Mouse (Mus musculus) ovary, postnatal 36 days (tissue): ENCODE data around the gene Nphs2.
"Not testable (repeated sequence)": the region's sequence is repeated elsewhere in the genome, so short reads cannot be mapped to it uniquely, and the experiment has no call there.

Experiments used
- DNase-seq: peaks from one replicate; pipeline ENCODE4 v3.0.0; 2022; ENCODE audit warnings: low spot score, mixed read lengths

The Nphs2 gene

DNA sequence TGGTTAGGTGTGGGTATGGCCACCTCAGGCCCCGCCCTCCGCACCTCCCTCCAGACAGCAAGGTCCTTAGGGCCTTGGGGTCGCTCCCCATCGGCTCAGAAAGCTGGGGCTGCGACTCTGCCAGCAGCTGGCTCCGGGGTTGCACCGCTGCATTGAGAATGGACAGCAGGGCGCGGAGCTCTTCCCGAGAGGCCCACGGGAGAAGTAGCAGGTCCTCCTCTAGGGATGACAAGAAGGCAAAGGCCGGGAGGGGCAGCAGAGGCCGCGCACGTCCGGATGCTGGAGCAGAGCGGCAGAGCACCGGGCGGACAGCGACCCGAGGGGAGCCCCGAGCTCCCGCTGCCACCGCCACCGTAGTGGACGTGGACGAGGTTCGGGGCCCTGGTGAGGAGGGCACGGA lies at the start of gene Nphs2:
Gene Nphs2 (plus strand): TSS at position 98 of the 400 bp plus-strand sequence.
- peak; percentile 40 for DNase-seq

DNA sequence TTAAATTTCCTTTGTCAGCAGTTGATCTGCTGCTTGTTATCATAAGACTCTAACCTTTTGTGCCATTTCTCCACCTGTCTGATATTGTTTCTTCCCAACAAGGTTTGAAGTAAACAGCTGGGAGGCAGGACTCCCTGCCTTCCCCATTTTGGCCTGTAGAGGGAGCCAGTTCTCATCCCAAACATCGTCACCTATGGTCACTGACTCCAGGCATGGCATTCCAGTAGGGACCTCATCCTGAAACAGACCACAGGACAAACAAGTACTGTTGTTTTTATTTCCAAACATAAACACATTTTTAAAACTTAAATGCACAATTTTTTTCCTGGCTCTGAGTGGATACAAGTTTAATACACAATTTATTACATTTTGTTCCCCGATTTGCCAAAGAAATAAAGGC lies 47.2 kb upstream of the Nphs2 start:
- peak; percentile 62 for DNase-seq

DNA sequence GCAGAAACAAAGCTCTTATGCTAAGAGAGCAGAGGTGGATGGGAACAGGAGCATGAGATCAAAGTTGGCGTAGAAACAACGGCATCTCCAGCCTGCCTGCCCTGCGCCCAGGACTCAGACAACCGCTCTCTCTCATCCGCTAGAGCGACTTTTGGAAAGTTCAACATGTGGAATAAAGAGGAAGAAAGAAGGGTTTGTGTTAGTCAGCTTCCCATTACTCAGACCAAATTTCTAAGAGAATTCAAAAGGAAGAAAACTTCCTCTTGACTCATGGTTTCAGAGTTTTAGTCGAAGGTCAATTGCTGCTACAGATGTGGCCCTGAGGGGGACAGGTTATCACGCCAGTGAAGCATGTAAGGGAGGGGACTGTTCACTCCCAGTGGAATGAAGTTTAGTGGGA lies 46.6 kb upstream of the Nphs2 start:
- DNase-seq, result no peak

DNA sequence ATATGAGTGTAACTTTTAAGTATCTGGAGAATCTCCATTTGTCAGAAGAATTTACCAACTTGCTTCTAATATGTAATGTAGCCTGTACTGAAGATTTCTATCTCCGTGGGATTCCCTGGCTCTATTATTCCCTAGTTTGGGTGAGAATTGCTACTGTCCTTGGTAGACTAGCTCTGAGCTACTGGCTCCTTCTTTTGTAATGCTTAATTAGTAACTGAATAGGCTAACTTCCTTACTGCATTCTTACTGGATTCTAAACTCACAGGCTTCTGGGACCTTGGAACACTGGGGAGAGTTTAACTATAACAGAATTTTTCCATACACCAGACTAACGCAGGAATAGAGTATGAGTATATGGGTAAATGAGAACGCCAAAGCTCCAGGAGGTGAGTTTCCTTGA lies 42.0 kb upstream of the Nphs2 start:
- DNase-seq, result not testable (repeated sequence)

DNA sequence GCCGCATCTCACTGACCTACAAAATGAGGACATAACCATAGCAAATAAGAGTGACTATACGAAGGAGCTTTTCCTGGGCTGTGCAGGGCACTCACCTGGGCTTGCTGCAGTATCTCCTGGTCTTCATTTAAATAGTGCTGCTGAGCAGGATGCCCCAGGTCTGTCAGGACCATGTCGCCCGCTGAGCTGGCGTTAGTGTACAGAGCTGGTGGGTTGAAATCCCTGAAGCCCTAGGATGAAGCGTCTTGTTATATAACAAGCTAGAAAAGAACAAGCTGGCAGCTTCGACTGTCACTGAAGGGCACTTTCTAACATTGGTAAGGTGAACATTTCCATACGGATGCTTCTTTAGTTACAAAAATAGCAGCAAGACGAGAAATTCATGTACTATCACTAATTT lies 40.1 kb upstream of the Nphs2 start:
- peak; percentile 30 for DNase-seq

DNA sequence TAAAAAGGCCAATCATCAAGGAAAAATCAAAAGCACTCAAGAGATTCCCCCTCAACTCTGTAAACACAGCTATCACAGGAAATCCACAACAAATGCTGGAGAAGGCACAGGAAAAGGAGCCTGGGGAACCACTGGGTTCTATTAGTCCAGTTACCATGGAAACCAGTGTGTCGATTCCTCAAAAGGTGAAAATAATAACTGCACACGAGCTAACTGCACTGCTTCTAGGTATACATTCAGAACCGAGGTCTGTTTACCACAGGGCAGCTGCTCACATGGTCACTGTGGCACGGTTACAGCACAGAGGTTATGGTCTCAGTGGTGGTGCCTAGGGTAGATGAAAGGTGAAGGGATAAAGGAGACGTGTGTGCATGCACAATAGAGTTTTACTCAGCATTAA lies 38.9 kb upstream of the Nphs2 start:
- no peak for DNase-seq

DNA sequence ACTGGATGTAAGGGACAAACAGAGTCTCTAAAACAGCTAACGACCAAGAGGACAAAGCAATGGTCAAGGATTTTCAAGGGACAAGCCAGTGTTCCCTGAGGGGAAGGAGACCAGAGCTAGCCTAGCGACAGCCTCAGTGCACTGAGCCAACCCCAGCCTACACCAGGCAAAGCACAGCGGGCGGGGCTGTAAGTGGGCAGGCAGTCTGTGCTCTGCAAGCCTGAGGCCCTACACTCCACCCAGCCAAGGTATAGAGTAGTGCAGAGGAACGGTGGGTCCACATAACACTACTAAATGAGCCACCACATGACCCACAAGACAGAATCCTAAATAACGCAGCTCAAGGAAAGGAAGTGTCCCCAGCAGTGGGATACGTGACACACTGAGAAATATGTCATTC lies 36.9 kb upstream of the Nphs2 start:
- DNase-seq, result no peak

DNA sequence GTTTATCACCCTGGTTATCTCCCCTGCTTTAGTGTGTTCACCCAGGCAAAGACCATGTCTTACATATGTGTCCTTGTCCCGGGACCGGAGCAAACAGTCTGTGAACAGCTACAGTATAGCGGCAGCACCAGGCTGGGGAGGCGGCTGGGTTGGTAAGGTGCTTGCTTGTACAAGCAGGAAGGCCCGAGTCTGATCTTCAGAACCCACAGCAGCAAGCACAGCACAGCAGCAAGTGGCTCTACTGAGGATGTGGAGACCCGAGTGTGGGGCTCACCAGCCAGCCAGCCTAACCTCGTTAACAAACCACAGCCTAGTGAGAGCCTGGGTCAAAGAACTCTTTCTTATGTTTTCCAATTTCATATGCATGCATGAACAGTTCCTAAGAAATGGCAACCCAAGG lies 30.4 kb upstream of the Nphs2 start:
- no peak for DNase-seq

DNA sequence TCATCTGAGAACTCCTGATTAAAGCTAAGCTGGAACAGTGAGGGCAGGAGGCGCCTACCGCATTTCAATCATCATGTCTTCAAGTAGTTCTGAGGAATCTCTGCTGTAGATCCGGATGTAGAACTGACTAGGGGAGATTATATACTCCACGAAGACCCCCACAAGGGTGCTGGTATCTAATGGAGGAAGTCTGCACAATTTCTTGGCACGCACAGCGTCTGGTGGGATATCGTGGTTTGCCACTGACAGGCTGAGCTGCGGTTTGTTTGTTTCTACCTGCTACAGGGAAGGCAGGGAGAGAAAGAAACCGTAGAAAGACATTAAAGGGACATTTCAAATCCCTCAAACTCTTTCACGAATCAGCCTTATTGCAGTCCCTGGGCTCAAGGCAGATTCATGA lies 26.3 kb upstream of the Nphs2 start:
- no peak for DNase-seq

DNA sequence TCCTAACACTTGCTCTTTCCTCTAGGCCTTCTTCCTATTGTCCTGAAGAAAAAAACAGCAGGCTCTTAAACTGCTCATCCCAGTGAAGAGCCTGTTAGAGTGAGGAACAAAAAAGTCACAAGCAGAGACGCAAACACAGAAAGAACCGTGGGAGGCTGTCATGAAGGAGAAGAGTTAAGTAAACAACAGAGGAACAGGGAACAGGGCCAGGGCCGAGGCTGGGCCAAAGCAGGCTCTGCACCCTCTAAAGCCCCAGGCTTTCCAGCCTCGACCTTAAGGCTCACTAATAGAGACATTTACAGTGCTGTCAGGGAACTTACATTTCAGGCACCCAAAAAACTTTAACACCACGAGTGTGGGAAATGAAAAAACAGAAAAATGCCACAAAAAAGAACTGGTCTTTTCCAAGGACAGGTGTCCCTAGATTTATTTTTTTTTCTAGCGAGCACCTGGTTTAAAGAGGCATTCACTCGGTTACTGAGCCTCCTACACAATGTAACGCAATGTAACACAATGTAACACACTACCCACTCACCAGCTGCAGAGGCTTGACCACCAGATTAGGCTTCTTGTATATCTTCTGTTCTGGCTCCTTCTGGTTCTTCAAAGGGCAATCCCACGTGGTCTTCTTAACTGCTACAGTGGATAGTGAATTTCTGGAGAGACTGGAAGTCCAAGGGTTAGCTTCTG lies 25.5 kb upstream of the Nphs2 start:
- DNase-seq, result peak; percentile 48

DNA sequence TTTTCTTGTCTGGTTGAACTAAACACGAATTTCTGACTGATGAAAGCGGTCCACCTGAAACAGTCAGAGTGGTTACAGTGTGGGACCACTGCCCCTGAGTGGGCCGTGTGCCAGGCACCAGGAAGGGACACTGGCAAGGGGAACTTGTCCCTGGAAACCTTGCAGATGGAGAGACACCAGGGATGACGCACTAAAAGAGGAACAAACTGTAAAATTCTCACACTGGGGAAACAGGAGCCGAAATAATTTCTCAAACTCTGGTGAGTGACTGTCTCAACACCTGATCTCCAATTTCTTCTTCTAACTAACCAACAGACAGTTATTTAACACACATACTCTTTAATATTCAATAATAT lies 25.0 kb upstream of the Nphs2 start:
- no peak for DNase-seq

DNA sequence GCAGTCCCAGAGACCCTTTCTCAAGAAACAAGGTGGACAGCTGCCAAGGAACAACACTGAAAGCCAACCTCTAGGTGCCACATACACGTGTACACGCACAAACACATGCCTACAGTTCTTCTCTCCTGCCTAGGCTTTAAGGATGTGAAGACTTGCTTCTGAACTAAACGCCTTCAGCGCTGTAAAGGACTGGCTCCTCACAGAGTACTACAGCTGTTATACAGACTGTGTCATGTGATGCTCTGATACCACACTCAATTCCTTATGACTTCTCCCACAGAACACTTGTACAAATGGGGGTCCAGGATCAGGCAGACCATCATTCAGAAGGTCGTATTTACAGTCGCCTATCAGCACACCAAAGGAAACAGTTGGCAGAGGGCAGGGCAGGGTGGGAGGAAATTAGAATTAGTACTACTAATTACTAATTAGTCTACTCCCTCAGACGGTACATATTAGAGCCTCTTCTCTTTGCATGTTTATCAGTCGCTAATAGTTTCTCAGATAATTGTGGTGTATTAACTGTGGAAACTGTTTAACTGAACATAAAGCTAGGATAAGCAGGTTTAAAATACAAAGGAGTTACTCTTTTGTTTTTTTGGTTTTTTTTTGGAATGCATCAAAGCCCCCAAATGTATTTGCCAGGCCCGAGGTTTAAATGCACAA lies 21.8 kb upstream of the Nphs2 start:
- DNase-seq, result no peak

DNA sequence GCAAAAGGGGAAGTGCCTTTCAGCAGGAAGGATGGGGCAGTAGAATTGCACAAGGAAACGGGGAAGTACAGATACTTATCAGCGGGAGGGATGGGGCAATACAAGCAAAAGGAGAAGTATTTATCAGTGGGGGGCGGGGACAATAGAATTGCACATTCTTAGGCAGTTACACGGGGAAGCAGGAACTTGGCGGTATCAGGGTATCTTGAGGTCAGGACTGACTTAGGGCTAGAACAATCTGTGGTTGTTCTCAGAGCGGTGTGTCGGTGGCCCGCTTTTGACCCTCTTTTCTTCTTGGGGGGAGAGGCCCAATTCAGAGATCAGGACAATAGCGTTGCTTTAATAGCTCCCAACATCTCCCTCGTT lies 21.3 kb upstream of the Nphs2 start:
- not testable (repeated sequence) for DNase-seq

DNA sequence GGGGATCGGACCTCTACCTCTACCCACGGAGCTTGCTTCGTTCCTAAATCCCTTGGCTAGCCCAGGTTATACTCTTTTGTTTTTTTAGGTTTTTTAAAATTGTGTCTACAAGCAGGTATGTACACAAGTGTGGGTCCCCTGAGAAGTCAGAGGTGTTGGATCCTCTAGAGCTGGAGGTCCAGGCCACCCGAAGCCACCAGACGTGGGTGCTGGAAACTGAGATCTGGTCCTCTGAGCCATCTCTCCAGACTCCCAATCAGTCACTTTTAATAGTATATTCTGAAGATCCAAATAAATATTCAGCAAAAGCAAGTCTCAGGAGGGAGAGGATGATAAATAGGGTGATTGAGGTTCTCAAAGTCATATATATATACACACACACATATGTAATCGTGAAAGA lies 20.5 kb upstream of the Nphs2 start:
- no peak for DNase-seq

DNA sequence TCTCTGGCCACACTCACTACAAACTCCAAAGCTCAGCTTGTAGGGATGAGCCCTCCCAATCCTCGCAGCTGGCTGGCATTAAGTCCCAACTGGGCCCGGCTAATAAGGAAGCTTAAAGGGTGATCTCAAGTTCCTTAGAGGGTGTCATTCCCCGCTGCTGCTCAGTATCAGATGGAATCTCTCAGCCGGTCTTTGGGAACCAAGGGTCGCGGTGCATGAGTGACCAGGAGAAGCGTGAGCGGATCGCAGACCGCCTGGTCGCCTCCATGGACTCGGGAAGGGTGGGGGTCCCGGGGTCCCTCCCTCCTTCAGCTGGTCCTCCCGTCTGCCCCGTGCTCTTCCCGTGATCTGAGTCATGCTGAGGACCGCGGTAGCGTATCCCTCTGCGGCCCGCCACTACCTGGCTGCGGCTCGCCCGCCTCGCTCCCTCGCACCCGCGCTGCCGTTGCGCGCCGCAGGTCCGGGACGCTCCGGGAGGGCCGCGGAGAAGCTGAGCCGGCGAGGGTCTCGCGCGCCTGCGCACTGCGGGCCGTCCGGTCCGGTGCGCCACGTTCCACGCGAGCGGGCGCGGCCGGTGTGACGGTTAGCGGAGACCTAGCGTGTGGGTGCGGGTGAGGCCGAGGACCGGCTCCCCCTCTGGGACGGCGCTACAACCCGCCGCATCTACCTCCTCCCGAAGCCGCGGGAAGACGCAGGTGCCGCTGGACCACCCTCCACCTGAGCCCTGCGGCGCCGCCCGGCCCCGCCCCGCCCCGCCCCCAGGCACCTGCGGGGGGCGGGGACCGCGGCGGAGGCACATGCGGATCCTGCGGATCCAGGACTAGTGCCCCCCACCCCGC lies 7.4 kb upstream of the Nphs2 start, which contains the start of gene Tdrd5:
Gene Tdrd5 (minus strand): TSS at position 754 of the 839 bp plus-strand sequence.
- peak; percentile 62 for DNase-seq

DNA sequence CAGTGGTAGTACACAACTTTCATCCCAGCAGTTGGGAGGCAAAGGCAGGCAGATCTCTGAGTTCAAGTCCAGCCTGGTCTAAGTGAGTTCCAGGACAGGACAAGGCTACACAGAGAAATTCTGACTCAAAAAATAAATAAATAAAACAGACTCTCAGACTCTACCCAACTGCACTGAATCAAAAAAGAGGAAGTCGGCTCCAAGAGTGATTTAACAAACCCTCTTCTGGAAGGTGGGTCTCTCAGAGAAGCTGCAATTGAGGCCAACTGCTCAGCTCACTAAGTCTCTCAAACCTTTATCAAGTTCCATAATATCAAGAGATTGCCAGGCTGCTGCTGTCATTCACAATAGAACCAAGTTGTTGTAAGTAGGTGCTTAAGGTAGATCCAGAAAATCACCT lies 1.9 kb upstream of the Nphs2 start:
- DNase-seq, result no peak

DNA sequence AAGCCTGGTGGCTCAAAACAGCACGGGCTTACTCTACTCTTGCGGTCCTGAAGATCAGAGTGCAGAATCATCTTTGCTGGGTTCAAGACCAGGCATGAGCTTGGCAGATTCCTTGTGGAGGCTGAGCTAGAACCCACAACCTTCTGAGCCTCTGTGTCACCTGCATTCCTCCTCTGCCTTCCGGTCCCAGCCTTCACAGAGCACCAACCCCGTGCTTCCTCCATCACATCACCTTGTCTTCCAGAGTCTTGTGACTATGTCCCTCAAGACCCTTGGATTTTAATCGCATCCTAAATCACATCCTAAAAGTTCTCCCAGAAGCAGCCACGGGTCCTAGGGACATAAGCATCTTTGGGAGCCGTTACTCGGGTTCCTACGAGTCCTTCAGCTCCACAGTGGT lies 12.6 kb downstream of the Nphs2 start:
- DNase-seq, result no peak

DNA sequence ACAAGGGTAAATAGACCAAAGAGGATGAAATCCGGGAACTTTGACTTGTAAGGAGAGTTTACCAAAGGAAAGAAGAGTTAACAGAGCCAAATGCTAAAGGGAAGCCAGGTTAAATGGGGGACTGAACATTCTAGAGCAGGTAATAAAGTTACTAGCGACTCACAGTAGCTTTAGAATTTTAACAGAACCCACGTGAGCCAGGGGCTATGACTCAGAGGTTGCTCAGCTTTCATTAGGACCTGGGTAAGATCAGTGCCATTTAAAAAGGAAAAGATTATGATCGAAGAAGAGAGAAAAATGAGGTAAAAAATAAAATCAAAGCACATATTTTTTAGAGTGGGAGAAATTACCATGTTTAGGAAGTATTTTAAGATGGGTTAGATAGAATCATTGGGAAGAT lies 30.3 kb downstream of the Nphs2 start:
- DNase-seq, result no peak

DNA sequence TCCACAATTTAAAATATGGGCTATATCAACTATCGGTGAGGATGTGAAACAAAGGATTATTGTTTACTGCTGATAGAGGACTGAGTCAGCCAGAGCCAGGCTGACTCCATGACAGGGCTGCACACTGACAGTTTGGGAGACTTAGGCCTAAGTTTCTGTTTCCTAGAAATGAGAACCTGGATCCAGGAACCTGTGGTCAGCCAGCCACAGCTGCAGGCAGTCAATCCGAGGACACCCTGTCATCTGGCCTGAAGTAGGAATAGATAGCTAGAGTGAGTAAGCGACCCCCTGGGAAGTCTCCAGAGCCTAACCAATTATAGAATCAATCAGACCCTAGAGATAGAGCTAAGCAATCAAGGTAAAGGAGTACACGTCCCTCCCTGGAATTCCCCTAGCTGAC lies 33.9 kb downstream of the Nphs2 start:
- no peak for DNase-seq

DNA sequence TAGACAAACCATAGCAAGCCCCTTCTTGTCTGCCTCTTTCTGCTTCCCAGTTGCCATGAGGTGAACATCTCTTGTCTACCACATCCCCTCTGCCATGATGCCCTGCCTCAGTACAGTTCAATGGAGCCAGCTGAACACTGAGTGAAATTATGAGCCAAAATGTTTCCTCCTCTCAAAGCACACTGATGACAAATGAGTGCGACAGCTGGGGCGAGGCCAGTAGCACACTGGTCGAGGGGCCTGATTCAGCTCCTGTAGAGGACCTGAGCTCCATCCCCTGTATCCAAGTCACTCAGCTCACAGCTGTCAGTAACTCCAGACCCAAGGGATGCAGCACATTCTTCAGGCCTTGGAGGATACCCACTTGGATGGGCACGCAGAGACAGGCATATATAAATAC lies 35.1 kb downstream of the Nphs2 start:
- DNase-seq, result no peak

DNA sequence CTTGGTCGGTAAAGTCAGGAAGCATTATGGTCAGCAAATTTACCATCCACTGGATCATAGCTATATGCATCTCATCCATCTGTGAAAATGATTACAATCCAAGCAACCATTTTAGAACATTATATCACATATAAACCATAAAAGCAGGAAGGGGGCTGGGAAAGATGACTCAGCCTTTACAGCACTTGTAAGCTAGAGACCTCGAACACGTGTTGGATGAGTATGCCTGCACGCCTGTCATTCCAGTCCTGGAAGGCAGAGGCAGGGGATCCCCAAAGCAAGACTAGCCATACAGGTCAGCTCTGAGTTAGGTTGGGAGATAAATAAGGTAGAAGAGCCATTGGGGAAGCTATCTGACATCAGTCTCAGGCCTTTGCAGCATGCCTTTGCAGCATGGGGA lies 38.5 kb downstream of the Nphs2 start:
- DNase-seq, result no peak

DNA sequence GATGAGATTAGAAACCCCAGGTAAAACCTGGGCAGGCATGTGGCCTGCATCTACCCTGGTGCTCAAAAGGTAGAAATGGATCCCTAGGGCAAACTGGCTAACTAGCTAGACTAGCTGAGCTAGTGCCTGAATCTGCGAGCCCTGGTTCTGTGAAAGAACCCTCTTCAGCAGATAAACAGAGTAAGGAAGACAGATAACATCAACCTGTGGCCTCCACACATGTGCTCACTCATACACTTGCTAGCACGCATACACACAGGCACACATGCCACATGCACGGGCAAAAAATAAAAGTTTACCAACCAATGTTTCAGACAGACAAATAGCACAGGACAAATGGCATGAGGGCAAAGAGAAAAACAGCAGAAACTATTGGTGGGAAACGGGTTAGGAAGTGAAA lies 39.9 kb downstream of the Nphs2 start:
- DNase-seq, result no peak

DNA sequence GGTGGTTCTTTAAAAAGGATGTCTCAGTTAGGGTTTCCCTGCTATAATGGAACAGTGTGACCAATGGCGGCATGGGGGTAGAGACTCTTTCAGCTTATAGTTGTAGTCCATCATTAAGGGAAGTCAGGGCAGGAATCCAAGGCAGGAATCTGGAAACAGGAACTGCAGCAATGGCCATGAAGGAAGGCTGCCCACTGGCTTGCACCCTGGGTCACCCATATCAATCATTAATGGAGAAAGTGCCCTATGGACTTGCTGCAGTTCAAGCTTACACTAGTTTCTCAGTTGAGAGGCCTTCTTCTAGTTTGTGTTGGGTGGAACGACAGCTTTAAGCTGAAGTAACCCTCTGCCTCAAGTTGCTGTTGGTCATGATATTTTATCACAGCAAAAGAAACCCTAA lies 41.9 kb downstream of the Nphs2 start:
- no peak for DNase-seq
